ENCODE assay signal across 10 mouse cellular contexts in the genomic region with DNA sequence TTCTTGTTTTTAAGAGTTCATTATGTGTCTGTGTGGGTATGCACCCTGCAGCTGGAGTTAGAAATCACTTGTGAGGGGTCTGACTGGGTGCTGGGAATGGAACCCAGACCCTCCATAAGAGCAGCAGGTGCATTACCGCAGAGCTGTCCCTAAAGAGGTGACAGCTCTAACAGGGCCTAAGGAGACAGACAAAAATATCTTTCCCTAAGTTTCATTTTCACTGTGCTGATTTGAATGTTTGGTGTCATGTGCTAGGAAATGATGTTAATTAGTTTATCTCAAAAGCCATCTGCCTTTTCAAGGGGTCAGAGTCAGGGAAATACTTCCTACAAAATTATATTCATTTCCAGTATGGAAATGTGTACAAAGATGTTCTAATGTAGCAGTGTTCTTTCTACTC. TPM values are rescaled to one million over a fixed set of nuclear protein-coding genes. Genes with fewer than 3 reads are reported as not detected.
DNase-seq lines count a peak whose midpoint lies in the region; ATAC-seq lines count a peak whose summit lies in the region.
"Had no signal": no experiment of that assay in that cellular context is flagged by ENCODE, and none has a peak within 500 bp of the region (broad histone marks: within the 10 kb centered on the region; RNA-seq: fewer than 3 reads in every experiment).

A gene (plus strand): TSS at position 38 of the 400 bp plus-strand sequence.

- H3K4me1 ChIP-seq in heart, embryonic 13.5 days = peaks cover 54% of the 10 kb centered on the region
- 0 out of 2 replicates have a peak, but pooled peaks cover 2% of the 10 kb centered on the region for H3K4me1 ChIP-seq in brown adipose tissue, adult 24 weeks (ENCODE audit: control insufficient read depth, insufficient read depth, insufficient read length, low read length)
- H3K4me1 ChIP-seq in hindbrain, embryonic 12.5 days = peaks cover 41% of the 10 kb centered on the region
- H3K4me1 ChIP-seq in midbrain, embryonic 10.5 days = peaks cover 65% of the 10 kb centered on the region

- no peaks in the 10 kb centered on the region for H3K9me3 ChIP-seq in heart, embryonic 13.5 days
- H3K9me3 ChIP-seq in hindbrain, embryonic 12.5 days (replicated peaks) = no peaks in the 10 kb centered on the region
- H3K9me3 ChIP-seq in midbrain, embryonic 10.5 days (replicated peaks) = no peaks in the 10 kb centered on the region

- H3K9ac ChIP-seq in heart, embryonic 13.5 days = peak within 1 kb of the TSS; percentile 79
- no peak within 1 kb of the TSS for H3K9ac ChIP-seq in hindbrain, embryonic 12.5 days

- H3K4me3 ChIP-seq in heart, embryonic 13.5 days = peak within 1 kb of the TSS; percentile 51
- H3K4me3 ChIP-seq in brown adipose tissue, adult 24 weeks (ENCODE audit: insufficient read depth, low read depth, low read length) = peak within 1 kb of the TSS; percentile 40; the same call in 1 of the 2 replicates
- peak within 1 kb of the TSS; percentile 22 for H3K4me3 ChIP-seq in hindbrain, embryonic 12.5 days
- peak within 1 kb of the TSS; percentile 49 for H3K4me3 ChIP-seq in midbrain, embryonic 10.5 days

- peak within 1 kb of the TSS; percentile 98 for H3K27ac ChIP-seq in heart, embryonic 13.5 days (replicated peaks)
- H3K27ac ChIP-seq in brown adipose tissue, adult 24 weeks (replicated peaks; ENCODE audit: low read depth, low read length) = no peak within 1 kb of the TSS
- peak within 1 kb of the TSS; percentile 91 for H3K27ac ChIP-seq in hindbrain, embryonic 12.5 days
- peak within 1 kb of the TSS; percentile 91 for H3K27ac ChIP-seq in midbrain, embryonic 10.5 days (replicated peaks)

- H3K27me3 ChIP-seq in heart, embryonic 13.5 days (replicated peaks) = no peaks in the 10 kb centered on the region
- no peaks in the 10 kb centered on the region for H3K27me3 ChIP-seq in hindbrain, embryonic 12.5 days
- H3K27me3 ChIP-seq in midbrain, embryonic 10.5 days (ENCODE audit: low read depth, poor library complexity, severe bottlenecking) = peaks cover 13% of the 10 kb centered on the region; the same call in 1 of the 2 replicates

- peak within 1 kb of the TSS; percentile 74 for H3K4me2 ChIP-seq in heart, embryonic 13.5 days
- H3K4me2 ChIP-seq in hindbrain, embryonic 12.5 days (replicated peaks) = peak within 1 kb of the TSS; percentile 47

- WGBS in heart, embryonic 13.5 days = 82% methylated on average over 1 of the region's 1 CpGs
- WGBS in hindbrain, embryonic 12.5 days = 93% methylated on average over 1 of the region's 1 CpGs
- 92% methylated on average over 1 of the region's 1 CpGs for WGBS in midbrain, embryonic 10.5 days

- no peak for ATAC-seq in heart, embryonic 13.5 days (ENCODE audit: extremely low read depth, insufficient number of reproducible peaks, low FRiP score, low TSS enrichment)
- no peak for ATAC-seq in hindbrain, embryonic 12.5 days (ENCODE audit: low FRiP score)
- ATAC-seq in inflammation-experienced regulatory T-cells, adult 6 months = no peak
- ATAC-seq: CD4-positive, CD25-positive, alpha-beta regulatory T cell, adult 4 months had no signal

- no peak for DNase-seq in heart, postnatal 4 days
- no peak for DNase-seq in midbrain, embryonic 10.5 days (ENCODE audit: low spot score)
- no peak for DNase-seq in cerebellum, adult 8-10 months
- DNase-seq in spleen, postnatal 14 days (ENCODE audit: low spot score in 2 of 2) = no peak
- DNase-seq: kidney, adult 11 months had no signal

- H3K36me3 ChIP-seq in heart, embryonic 13.5 days = peaks cover 32% of the 10 kb centered on the region
- H3K36me3 ChIP-seq in hindbrain, embryonic 12.5 days = peaks cover 18% of the 10 kb centered on the region
- H3K36me3 ChIP-seq in midbrain, embryonic 10.5 days = peaks cover 28% of the 10 kb centered on the region

RNA-seq across cellular contexts. Expression of the gene that starts here (rescaled TPM):
- polyA plus RNA-seq in heart, embryonic 13.5 days (2015; fragmentation: Nextera tagmentation; extraction: Ambion mirVana) = not detected in 2 replicates
- not detected for total RNA-seq in heart, postnatal 4 days (2021)
- polyA plus RNA-seq in brown adipose tissue, adult 24 weeks (2012; ENCODE audit: insufficient read depth, insufficient read length, missing spikeins) = not detected in 2 replicates
- not detected in 2 replicates for polyA plus RNA-seq in hindbrain, embryonic 12.5 days (2016; fragmentation: Nextera tagmentation; extraction: Ambion mirVana)
- polyA plus RNA-seq in midbrain, embryonic 10.5 days (2016; fragmentation: Nextera tagmentation; extraction: Ambion mirVana) = not detected in 2 replicates
- not detected for polyA plus RNA-seq in inflammation-experienced regulatory T-cells, adult 6 months (2017; shearing (Covaris generic))
- polyA plus RNA-seq: CD4-positive, CD25-positive, alpha-beta regulatory T cell, adult 4 months had no signal
